9 mouse cellular contexts compared by ENCODE assay signal in genomic region chr4:150011564-150012321, GRCm38 (mm10). TPM values are rescaled to one million over a fixed set of nuclear protein-coding genes. Genes with fewer than 3 reads are reported as not detected.
DNase-seq lines count a peak whose midpoint lies in the region; ATAC-seq and TF ChIP-seq lines count a peak whose summit lies in the region.
"Had no signal": no experiment of that assay in that cellular context is flagged by ENCODE, and none has a peak within 500 bp of the region (broad histone marks: within the 10 kb centered on the region; RNA-seq: fewer than 3 reads in every experiment).

No protein-coding gene starts in this region.

- no peaks in the 10 kb centered on the region for H3K27me3 ChIP-seq in kidney, postnatal 0 days (ENCODE audit: insufficient read depth, low read length)
- H3K27me3 ChIP-seq in small intestine, adult 2 months (ENCODE audit: control insufficient read depth, insufficient read depth, low read length): no peaks in the 10 kb centered on the region
- no peaks in the 10 kb centered on the region for H3K27me3 ChIP-seq in neural tube, embryonic 15.5 days (replicated peaks)
- H3K27me3 ChIP-seq: hindbrain, embryonic 13.5 days had no signal

- TF ChIP-seq CTCF in kidney, postnatal 0 days (IDR thresholded peaks at IDR 0.05; ENCODE audit: low read depth): no peak
- no peak for TF ChIP-seq CTCF in embryonic fibroblast, embryonic 13.5 days (IDR thresholded peaks at IDR 0.05; ENCODE audit: borderline replicate concordance, insufficient read depth, low read length)
- no peak for TF ChIP-seq CTCF in small intestine, adult 2 months (IDR thresholded peaks at IDR 0.05; ENCODE audit: extremely low read depth, insufficient read length, insufficient replicate concordance, low read depth, low read length)

- H3K27ac ChIP-seq in kidney, postnatal 0 days: peak overlapping the region; percentile 19; the same call in 1 of the 2 replicates
- peak overlapping the region; percentile 71 for H3K27ac ChIP-seq in embryonic fibroblast, embryonic 13.5 days (ENCODE audit: insufficient read depth, low read length)
- 0 out of 2 replicates have a peak overlapping the region, but pooled peaks have one; percentile 7 for H3K27ac ChIP-seq in small intestine, adult 2 months (ENCODE audit: insufficient read depth, low read depth, low read length)
- no peak overlapping the region for H3K27ac ChIP-seq in neural tube, embryonic 15.5 days (replicated peaks)
- H3K27ac ChIP-seq: hindbrain, embryonic 13.5 days; liver, embryonic 14.5 days had no signal

- TF ChIP-seq POLR2A in embryonic fibroblast, embryonic 13.5 days (IDR thresholded peaks at IDR 0.05; ENCODE audit: low read depth, low read length): no peak
- no peak for TF ChIP-seq POLR2A in small intestine, adult 2 months (IDR thresholded peaks at IDR 0.05; ENCODE audit: low read depth, low read length)

- no peaks in the 10 kb centered on the region for H3K36me3 ChIP-seq in kidney, postnatal 0 days (ENCODE audit: insufficient read depth, low read length)
- H3K36me3 ChIP-seq in small intestine, adult 2 months (ENCODE audit: control insufficient read depth, insufficient read depth, low read length): no peaks in the 10 kb centered on the region
- H3K36me3 ChIP-seq in neural tube, embryonic 15.5 days: no peaks in the 10 kb centered on the region
- H3K36me3 ChIP-seq: hindbrain, embryonic 13.5 days had no signal

- WGBS in kidney, postnatal 0 days: 36% methylated on average over 10 of the region's 10 CpGs
- WGBS in small intestine, adult 2 months: 35% methylated on average over 10 of the region's 10 CpGs
- WGBS in neural tube, embryonic 15.5 days: 59% methylated on average over 10 of the region's 10 CpGs

- no peak overlapping the region for H3K4me3 ChIP-seq in kidney, postnatal 0 days (replicated peaks; ENCODE audit: low read depth, low read length)
- H3K4me3 ChIP-seq in embryonic fibroblast, embryonic 13.5 days (ENCODE audit: insufficient read depth, low read length): no peak overlapping the region
- H3K4me3 ChIP-seq in small intestine, adult 2 months (ENCODE audit: low read depth, low read length): no peak overlapping the region
- no peak overlapping the region for H3K4me3 ChIP-seq in neural tube, embryonic 15.5 days (replicated peaks)
- H3K4me3 ChIP-seq: hindbrain, embryonic 13.5 days had no signal

- no peak overlapping the region for H3K4me2 ChIP-seq in kidney, postnatal 0 days (ENCODE audit: low read length)
- H3K4me2 ChIP-seq in neural tube, embryonic 15.5 days: no peak overlapping the region
- H3K4me2 ChIP-seq: hindbrain, embryonic 13.5 days had no signal

- DNase-seq in kidney, postnatal 0 days (ENCODE audit: low spot score): no peak
- no peak for DNase-seq in kidney, adult 9 months
- DNase-seq in MEL-GATA-1-ER (ENCODE audit: extremely low read depth, low read depth): peak; percentile 63
- DNase-seq in urinary bladder, adult 2 months (ENCODE audit: low spot score): no peak

- H3K9ac ChIP-seq in kidney, postnatal 0 days (ENCODE audit: low read depth, low read length): no peak overlapping the region
- H3K9ac ChIP-seq in neural tube, embryonic 15.5 days (replicated peaks): no peak overlapping the region
- H3K9ac ChIP-seq: hindbrain, embryonic 13.5 days; liver, embryonic 14.5 days had no signal

- no peak for ATAC-seq in kidney, postnatal 0 days (replicated peaks; ENCODE audit: low FRiP score, low read depth)
- no peak for ATAC-seq in neural tube, embryonic 15.5 days (ENCODE audit: low FRiP score)

- H3K9me3 ChIP-seq in kidney, postnatal 0 days (replicated peaks; ENCODE audit: low read length): no peaks in the 10 kb centered on the region
- no peaks in the 10 kb centered on the region for H3K9me3 ChIP-seq in neural tube, embryonic 15.5 days (replicated peaks)
- H3K9me3 ChIP-seq: hindbrain, embryonic 13.5 days had no signal

- H3K4me1 ChIP-seq in kidney, postnatal 0 days (replicated peaks; ENCODE audit: insufficient read depth, low read length): peaks cover 11% of the 10 kb centered on the region; the same call in 1 of the 2 replicates
- peaks cover 8% of the 10 kb centered on the region; the same call in 1 of the 2 replicates for H3K4me1 ChIP-seq in embryonic fibroblast, embryonic 13.5 days (ENCODE audit: control insufficient read depth, insufficient read depth, low read length)
- peaks cover 26% of the 10 kb centered on the region; the same call in 1 of the 2 replicates for H3K4me1 ChIP-seq in small intestine, adult 2 months (ENCODE audit: control insufficient read depth, insufficient read depth, insufficient read length, low read length)
- H3K4me1 ChIP-seq in neural tube, embryonic 15.5 days: peaks cover 19% of the 10 kb centered on the region

RNA-seq across cellular contexts. Expression of gene H6pd, which starts 2.9 kb away (rescaled TPM):
- polyA plus RNA-seq in kidney, postnatal 0 days (2015; fragmentation: Nextera tagmentation; extraction: Ambion mirVana): 27.2 and 27.8 TPM in 2 replicates
- polyA plus RNA-seq in embryonic fibroblast, embryonic 13.5 days (2011; ENCODE audit: insufficient read length, low read depth, missing spikeins): 59.2 and 64.8 TPM in 2 replicates
- polyA plus RNA-seq in small intestine, adult 2 months (2012; rRNA removed): 17.7 and 22.0 TPM in 2 replicates
- 3.3 and 6.4 TPM in 2 replicates for polyA plus RNA-seq in neural tube, embryonic 15.5 days (2015; fragmentation: Nextera tagmentation; extraction: Ambion mirVana)
- 45.9 and 57.6 TPM in 2 replicates for polyA plus RNA-seq in urinary bladder, adult 2 months (2012; rRNA removed)

RNA-seq across cellular contexts. Expression of gene Spsb1, which starts 56.9 kb away (rescaled TPM):
- polyA plus RNA-seq in kidney, postnatal 0 days (2015; fragmentation: Nextera tagmentation; extraction: Ambion mirVana): 10.7 and 11.6 TPM in 2 replicates
- polyA plus RNA-seq in embryonic fibroblast, embryonic 13.5 days (2011; ENCODE audit: insufficient read length, low read depth, missing spikeins): 36.4 and 40.9 TPM in 2 replicates
- polyA plus RNA-seq in small intestine, adult 2 months (2012; rRNA removed): 17.4 and 27.3 TPM in 2 replicates
- 7.7 and 9.8 TPM in 2 replicates for polyA plus RNA-seq in neural tube, embryonic 15.5 days (2015; fragmentation: Nextera tagmentation; extraction: Ambion mirVana)
- 21.0 and 21.7 TPM in 2 replicates for polyA plus RNA-seq in urinary bladder, adult 2 months (2012; rRNA removed)
